Mouse (Mus musculus) yolk sac, embryonic 10.5 days (tissue): ENCODE measurements at regions not wholly inside any gene's neighbourhood (a gene's known extent, or its start where the extent isn't known, plus 50 kb on each side); places are given as distances from the start of the nearest gene placed in this dataset.

ENCODE experiments used
- DNase-seq: peaks from one replicate; pipeline ENCODE4 v3.0.0-alpha.2; 2017; ENCODE audit warnings: low spot score

DNA sequence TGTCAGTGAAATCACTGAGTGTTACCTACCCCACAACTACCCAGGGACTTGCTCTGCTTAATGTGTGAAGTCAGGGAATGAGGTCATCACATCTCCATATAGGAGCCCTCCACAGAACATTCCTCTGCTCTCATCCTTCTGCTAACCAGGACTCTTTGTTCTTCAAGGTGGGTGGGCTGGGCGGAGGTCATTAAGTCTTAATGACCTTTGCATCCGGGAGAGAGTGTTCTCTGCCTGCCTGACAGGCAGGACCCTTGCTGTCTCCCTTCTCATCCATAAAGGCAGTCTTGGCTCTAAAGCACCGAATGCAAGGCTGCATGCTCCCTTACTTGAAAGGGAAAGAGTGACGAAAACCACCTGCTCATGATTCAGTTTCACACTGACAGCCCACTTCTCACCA, 1051.4 kb downstream of the Slc22a22 start:
- peak; percentile 7 for DNase-seq

DNA sequence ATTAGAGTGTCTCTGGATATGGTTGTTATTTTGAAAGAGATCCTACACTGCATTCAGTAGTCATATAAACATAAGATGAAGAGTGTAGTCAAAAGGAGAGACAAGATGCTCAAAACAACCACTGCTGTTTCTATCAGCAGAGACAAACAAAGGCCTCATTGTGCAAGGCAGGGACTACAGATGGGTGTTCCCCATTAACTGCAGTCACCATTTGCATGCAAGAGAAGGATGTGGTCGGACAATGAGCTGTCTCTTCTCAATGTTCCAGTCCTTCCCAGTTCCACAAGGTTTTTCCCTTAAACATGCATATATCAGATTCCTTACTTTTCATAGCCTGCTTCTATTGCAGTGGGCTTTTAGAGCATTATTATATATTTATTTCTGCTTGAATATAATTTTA, 1056.7 kb downstream of the Slc22a22 start:
- no peak for DNase-seq

DNA sequence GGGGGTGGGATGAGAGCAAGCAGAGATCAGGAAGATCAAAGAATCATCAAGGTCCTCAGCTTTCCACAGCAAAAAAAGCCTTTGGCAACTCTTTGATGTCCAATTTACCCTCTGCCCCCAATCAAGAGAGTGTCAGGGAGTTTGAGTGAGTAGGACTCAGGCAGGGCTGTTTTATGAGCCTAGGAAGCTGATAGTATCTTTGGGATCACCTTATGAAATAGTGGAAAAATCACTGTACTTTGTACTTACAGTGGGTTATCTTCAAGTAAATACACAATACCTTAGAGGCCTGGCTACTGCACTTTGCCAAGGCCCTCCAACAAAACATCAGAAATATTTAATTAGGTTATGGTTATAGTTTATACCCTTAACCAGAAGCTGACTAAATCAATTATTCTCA, 1085.4 kb downstream of the Slc22a22 start:
- no peak for DNase-seq

DNA sequence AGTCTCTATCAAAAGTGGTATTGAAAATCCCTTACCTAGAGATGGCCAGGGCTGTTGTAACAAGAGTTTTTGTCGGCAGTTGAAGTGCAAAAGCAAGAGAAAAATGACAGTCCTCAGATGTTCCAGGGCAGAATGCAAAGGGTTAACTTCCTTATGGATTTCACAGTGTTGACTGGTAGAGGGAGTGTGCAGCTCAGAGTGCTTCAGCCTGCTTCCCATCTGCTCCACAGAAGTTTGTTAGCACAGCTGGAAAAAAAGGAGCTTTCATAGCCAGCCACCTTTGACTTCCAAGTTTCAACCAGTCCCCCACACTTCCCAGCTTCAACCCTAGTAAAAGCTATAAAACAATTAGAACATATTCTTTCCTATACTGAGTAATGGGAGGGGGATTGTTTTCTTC, 1098.9 kb downstream of the Slc22a22 start:
- DNase-seq, result no peak

DNA sequence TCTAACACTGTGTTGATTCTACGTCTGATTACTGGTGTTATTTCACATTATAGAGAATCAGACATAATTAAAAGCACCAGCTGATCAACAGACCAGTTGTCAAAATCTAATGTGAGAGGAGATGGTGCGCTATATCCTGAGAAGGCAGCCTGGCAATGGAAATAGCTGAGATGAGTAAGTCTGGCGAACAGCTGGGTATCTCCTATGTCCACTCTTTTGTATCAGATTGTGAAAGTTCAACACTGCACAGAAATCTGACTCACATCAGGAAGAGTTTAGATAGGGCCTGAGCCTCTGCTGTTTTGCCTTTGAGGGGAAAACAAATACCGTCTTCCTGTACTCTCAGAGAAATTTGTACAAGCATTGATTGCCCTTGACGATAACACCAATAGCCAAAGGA, 1126.5 kb downstream of the Slc22a22 start:
- no peak for DNase-seq

DNA sequence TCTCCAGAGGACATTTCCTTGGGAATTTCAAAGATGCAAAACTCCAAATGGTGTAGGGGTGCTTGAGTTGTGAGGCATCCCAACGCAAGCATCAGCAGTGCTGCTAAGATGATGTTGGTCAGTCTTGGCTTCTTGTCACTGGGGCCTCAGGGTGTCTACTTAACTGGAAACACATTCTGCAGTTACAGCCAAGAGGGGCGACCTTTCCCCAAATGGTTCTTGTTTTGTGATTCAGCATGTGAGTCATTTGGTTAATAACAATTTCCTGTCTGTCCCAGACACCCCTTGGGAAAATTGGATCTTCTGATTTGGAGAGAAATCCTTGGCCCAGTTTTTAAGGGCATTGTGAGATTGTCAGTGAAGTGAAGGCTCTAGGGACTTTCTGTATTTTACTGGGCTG, 1131.3 kb downstream of the Slc22a22 start:
- no peak for DNase-seq

DNA sequence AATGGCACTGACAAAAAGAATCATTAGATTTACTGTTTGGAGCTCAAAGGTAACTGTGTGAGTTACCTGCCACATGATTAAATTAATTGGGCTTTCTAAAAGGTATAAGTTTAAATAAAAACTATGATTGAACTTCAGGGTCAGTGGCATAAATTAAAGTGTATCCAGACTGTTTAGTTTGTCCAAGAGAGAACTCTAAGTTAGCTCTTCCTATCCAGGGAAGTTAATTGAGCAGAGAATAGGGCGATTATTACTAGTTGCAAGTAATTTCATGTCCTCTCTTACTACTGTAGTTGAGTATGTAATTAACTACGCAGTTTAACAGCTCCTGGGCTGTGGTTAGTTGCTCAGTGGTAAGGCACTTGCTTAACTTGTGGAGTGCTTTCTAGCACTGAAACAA, 1132.5 kb downstream of the Slc22a22 start:
- no peak for DNase-seq

DNA sequence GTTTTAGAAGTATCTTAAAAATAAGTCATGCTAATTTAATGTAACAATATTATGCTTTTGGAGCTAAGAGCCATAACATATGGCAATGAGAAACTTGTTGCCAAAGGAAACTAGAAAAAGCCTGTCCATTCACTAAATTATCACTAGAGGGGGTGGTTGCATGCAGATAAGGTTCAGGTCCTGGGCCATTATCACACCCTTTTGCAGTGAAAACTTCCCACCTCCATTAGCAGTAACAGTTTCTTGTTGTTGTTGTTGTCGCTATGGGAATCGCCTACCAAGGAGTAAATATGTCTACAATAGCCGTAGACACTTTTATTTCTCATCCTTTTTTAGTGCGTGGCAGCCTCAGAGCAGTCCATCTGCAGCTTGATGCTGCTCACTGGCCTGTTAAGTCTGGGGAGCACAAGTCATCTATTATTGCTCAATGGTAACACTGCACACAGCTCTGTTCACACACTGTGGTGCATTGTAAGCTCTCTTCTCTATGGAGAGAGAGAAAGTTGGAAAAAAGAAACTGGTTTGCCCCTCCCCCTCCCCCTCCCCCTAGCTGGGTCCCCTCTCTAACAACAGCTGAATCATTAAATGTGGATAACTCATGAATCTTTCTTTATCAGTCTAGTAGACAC, 1133.0 kb downstream of the Slc22a22 start:
- no peak for DNase-seq

DNA sequence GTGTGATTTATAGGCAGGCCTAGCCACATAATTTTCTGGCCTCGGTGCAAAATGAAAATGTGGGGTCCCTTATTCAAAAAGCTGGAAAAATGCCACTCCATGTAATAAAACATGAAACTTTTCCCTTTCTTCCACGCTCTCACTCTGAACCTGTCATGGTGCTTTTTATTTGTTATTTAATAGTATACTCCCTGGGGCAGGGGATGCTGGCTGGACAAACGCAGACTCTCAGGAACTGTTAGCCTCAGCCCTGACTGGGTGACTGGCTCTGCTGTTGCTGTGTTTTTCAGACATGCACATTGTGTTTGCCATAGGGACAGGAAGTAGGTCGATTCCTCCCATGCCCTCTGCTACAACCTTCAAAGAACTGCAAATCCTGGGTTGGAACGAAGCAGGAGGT, 1139.5 kb downstream of the Slc22a22 start:
- no peak for DNase-seq

DNA sequence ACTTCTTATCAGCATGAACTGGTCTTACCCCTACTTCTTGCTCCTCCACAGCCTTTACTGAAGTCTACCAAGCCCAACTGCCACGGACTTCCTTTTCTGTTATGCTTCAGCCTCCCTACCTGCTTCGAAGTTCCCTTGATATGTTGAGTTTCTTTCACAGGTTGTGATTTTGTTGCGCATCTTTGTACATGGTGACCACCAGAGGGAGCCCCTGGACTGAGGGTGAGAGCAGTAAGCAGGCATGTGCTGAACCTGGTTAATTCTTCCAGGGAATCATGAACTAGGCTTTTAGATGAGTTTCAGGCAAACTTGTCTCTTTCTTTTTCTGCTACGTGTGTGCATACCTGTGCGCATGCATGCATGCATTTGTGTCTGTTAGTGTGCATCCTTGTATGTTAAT, 1141.0 kb downstream of the Slc22a22 start:
- DNase-seq, result peak; percentile 40

DNA sequence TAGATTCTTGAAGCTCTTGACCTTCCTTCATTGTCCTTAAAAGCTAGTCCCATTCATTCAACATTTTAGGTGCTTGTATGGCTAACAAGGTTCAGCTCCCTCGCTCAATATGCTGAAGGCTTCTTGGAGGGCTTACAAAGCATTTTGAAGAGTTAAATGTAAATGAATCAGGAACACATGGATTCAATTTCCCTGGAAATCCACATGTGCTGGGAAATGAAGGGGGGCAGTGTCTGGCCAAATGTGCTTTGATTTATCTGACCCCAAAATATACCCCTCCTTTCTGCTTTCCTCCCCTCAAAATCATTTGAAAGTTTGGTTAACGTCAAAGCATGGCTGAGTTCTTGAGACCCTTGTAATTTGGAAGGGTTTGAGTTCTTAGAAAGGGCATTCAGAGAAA, 1142.4 kb downstream of the Slc22a22 start:
- DNase-seq, result no peak

DNA sequence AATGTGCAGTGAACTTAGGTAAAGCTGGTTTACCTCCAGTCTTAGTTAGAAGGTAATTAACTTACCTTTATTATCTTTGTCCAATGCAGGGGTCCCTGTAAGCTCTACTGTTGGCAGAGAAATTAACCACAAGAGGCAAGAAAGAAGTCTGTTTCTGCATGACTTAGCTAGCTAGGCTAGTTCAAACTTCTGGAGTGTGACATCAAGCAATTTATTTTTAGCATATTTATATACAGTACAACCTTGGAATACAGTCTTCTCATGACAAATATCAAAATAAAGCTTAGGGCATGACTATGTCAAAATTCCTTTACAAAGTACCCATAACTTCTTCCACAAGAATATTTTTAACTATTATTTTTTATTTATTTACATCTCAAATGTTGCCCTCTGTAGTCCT, 1156.9 kb downstream of the Slc22a22 start:
- DNase-seq, result no peak

DNA sequence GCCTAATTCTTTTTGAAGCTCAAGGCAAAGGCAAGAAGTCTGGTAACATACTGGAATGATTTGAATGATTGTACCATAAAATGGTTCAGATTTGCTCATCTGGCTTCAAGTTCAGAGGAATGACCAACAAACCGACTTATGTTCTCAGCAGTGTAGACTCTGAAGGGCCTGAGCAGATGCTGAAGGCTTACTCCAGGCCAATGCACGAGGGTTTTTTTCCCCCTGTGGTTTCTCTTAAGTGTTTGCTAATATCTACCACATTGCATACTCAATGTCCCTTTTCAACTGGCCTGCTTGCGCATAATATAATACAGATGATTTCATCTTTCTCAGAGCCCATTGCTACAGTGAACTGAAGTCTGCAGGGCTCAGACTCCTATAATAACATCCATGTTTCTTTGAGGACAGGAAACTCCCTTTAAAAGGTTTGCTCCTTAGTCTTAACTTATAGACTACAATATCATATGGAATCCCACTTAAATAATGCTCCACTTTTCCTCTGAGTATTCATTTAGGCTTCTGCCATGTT, 1182.5 kb downstream of the Slc22a22 start:
- no peak for DNase-seq

DNA sequence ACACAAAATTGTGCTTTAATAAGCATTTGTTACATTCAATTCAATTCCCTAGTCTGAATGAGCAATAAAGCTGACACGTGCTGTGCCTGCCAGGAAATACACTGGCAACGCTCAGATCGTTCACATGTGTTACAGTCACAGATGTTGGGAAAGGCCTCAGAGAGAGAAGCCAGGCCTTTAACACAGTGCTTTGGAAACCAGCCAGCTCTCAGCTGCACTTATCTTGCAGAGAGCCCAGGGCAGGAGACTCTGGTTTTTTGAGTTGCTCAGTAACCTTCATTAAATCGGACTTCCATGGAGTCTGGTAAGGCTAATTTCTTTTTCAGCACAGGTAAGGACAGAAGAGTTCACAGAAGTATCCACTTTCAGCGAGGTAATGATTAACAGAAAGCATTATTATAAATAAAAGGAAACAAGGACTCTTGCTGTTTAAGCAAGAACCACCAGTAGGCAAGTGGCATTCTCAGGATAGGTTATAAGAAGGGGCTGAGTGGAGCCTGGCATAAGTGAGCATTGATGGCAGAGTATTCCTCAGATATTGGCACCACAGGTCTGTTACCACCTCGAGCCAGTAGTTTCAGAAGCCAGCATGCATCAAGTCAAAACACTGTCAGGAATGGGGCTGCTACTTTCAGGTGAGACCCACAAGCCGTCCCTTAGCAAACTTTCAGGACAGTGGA, 1198.7 kb downstream of the Slc22a22 start:
- DNase-seq, result peak; percentile 3

DNA sequence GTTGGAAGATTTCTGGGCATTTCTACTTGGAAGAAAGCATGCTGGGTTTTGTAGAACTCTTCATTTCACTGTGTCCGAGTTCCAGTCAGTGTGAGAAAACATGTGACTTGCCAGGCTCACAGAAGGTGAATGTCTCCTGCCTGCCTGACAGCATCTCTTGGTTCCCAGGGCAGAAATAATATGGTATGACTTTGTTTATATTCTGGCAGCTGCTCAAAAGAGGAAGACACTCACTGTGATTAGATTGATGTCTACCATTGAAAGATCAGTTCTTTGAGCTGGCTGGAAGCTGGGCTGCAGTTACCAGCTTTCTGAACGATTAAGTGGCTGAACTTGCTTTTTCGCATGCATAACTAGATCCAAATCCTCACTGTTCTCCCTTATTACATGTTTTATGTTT, 1199.4 kb downstream of the Slc22a22 start:
- DNase-seq, result no peak

DNA sequence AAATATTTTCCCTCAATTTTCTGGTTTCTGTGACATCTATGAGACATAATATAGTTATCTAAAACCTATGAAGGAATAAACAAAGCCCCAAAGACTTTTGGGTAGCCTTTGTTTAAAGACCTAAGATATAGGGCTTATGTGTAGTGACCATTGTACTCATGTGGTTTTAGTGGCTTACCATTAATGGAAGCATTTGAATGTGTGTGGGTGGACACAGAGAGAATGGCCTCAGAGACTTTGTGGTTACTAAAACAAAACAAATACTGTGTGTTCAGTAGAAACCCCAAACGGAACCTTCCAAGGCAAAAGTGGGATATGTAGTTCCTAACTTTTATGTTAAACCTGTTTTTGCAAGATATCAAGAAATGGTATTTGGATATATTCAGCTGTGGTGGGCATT, 1228.7 kb downstream of the Slc22a22 start:
- no peak for DNase-seq

DNA sequence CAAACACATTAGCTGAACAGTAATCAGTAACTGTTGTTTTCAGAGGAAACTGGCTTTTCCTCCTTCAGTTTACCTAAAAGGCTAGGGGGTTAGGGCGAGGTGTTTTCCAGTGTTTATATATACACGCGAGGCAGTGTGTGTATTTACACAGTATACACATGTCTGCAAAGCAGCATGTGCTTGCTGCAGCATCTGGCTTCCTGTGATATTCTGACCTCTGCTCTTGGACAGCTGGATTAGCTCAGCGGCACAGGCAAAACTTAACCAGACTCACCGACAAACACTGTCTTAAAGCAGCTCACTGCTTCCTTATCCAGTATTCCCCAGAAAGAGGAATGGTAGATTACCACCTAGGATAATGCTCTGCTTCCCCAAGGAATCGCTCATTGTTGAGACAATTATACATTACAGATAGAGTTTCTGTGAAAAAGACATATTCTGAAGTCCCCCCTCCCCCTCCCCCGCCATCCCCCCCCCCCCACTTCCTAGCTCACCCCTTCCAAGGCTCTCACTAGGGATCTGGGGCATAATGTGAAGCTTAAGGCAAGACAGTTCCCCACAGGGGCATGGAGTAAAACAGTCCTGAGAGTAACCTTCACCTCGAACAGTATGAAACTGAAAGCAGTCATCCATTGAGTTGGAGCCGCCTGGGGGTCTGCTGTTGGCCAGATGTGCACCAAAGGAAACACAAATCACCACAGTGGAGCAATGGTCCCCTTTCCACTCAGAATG, 1233.3 kb downstream of the Slc22a22 start:
- DNase-seq, result peak; percentile 48

DNA sequence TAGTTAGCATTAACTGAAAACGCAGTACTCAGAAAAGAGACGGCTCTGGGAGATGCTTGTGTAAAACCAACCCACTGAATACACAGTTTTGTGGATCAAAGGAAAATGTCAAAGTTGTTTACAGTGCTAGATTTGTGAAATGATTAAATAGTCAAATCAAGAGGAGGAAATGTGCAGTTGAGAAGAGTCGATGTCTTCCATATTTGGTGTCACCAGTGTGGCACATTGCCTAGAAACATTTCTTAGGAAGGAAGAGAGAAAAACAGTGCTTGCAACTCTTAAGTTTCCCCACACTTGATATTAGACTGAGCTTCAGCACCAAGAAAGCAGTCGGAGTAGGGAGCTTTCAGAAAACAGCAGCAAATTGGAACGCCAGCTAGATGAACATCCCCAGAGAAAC, 1274.9 kb downstream of the Slc22a22 start:
- DNase-seq, result no peak

DNA sequence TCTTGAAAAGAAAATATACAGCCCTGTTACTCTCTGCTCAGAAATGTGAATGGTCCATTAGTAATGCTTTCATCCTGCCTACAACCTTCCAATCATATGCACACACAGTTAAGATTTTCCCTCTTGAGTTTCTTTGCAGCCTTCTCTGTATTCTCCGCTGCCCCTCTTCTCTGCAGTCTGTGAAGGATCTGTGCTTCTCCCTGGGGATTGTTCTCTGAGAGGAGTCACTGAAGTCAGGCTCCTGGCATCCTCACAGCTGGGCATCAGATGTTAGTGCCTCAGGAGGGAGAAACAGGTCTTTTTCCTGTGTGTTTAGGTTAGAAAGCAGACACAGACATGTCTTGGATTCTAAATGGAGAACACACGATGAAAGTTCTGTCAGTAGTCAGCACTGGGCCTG, 1278.1 kb downstream of the Slc22a22 start:
- DNase-seq, result no peak

DNA sequence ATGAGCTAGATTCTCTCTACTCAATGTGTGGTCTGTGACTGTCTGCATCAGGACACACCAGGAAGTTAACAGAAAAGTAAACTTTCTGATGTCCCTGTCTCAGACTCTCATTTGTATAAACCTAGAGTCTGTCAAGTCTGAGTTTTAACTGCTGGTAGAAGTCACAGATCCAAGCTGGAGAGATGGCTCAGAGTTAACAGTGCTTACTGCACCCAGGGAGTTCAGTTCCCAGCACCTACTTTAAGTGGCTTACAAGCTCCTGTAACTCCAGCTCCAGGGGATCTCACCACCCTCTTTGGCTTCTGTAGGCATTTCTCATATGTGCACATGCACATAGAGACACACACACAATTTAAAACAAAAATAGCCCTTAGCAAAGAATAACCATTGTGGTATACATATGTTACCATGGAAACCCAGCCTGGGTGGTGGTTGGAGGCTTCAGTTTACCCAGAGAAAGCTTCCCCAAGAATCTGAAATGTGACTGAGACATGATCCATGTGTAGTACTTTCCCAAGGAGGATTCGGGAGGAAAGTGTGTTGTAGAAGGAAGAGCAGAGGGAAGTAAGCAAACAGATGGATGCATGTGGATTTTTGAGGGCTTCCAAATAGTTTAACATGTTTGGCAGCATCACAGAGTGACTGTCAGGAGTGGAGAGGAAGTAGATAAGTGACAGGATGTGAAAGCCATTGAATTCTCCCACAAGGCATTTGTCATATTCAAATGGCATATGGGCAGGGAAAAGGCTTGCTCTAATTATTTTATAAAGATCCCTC, 1279.8 kb downstream of the Slc22a22 start:
- DNase-seq, result no peak

DNA sequence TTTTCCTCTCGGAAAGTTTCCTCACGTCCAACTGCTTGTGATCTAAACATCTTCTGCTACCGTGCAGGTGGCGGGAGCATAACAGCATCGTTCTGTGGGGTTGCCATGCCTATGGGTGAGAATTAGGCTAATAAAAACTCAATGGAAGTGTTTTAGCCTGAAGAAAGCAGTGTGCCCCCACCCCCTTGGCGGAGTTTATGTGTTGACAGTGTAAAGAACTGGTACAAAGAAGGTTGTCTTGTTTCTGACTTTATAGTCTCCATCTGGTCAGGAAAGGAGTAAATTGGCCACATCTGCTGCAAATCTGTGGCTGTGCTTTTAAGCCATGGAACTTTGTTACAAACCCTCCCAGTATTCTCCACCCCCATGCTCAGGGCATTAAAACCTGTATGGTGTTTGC, 1311.2 kb downstream of the Slc22a22 start:
- DNase-seq, result peak; percentile 3

DNA sequence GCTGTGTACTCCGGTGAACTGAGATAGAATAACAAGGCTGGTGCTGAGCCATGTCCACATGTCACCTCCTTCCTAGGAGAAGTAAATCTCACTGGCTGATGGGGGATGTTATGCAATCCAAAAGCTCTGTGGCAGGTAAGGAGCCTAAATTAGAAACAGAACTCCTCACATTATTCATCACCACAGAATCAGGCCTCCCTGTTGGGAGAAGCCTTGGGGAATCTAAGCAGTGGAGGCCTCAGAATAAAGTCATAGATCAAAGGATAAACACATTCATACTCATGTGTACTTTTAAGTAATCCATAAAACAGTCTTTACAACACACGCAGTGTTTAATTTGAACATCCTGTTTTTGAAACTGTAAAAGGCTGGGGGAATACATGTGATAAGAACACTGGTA, 1318.7 kb downstream of the Slc22a22 start:
- DNase-seq, result no peak
